Mouse (Mus musculus): ENCODE results near the gene Coq9. TPM values are rescaled to one million over a fixed set of nuclear protein-coding genes. Genes with fewer than 3 reads are reported as not detected.

Gene Coq9
- polyA plus RNA-seq, 1 experiment from 2014 or later, result 69.7 TPM

- H3K9ac ChIP-seq (ENCODE audit: low read length), result no peak overlapping the region
- ATAC-seq (ENCODE audit: low read depth), result peak; percentile 84
- H3K9me3 ChIP-seq (ENCODE audit: control insufficient read depth, low read length), result no peaks in the 10 kb centered on the region
- 0 out of 2 replicates have a peak overlapping the region, but pooled peaks have one; percentile 55 for H3K27ac ChIP-seq (ENCODE audit: low read length)
- no peak overlapping the region for H3K4me2 ChIP-seq (ENCODE audit: low read depth, low read length)
- H3K27me3 ChIP-seq (ENCODE audit: control insufficient read depth, insufficient read depth, low read depth, low read length), result no peaks in the 10 kb centered on the region
- H3K36me3 ChIP-seq (ENCODE audit: control insufficient read depth, insufficient read depth, low read length), result no peaks in the 10 kb centered on the region
- no peaks in the 10 kb centered on the region for H3K4me1 ChIP-seq (replicated peaks; ENCODE audit: control insufficient read depth, insufficient read depth, low read length)
- H3K4me3 ChIP-seq (ENCODE audit: low read length), result no peak overlapping the region
- 13% methylated on average over 2 of the region's 2 CpGs for WGBS
These were observed 54.8 kb downstream of the Coq9 start for GRCm38 (mm10) chr8:94892917-94893316.

- Histone ChIP-seq H3K4me1 (replicated peaks; ENCODE audit: control insufficient read depth, insufficient read depth, low read length) (peaks cover 23% of the 10 kb centered on the region), H3K27ac (ENCODE audit: low read length) (no peak overlapping the region), H3K36me3 (ENCODE audit: control insufficient read depth, insufficient read depth, low read length) (peaks cover 11% of the 10 kb centered on the region), H3K4me3 (ENCODE audit: low read length) (peak overlapping the region; percentile 30), H3K9ac (ENCODE audit: low read length) (peak overlapping the region; percentile 51), H3K4me2 (ENCODE audit: low read depth, low read length) (peak overlapping the region; percentile 60), H3K9me3 (ENCODE audit: control insufficient read depth, low read length) (no peaks in the 10 kb centered on the region), H3K27me3 (ENCODE audit: control insufficient read depth, insufficient read depth, low read depth, low read length) (no peaks in the 10 kb centered on the region)
- 10% methylated on average over 11 of the region's 11 CpGs for WGBS
- peak; percentile 62 for ATAC-seq (ENCODE audit: low read depth)
These were observed 61.1 kb downstream of the Coq9 start for GRCm38 (mm10) chr8:94899262-94899661.

- Histone ChIP-seq H3K4me2 (ENCODE audit: low read depth, low read length) (no peak overlapping the region; the same call in 1 of the 2 replicates), H3K27me3 (ENCODE audit: control insufficient read depth, insufficient read depth, low read depth, low read length) (no peaks in the 10 kb centered on the region), H3K9ac (ENCODE audit: low read length) (peak overlapping the region; percentile 39; the same call in 1 of the 2 replicates), H3K4me3 (ENCODE audit: low read length) (no peak overlapping the region), H3K4me1 (replicated peaks; ENCODE audit: control insufficient read depth, insufficient read depth, low read length) (peaks cover 36% of the 10 kb centered on the region), H3K9me3 (ENCODE audit: control insufficient read depth, low read length) (no peaks in the 10 kb centered on the region), H3K27ac (ENCODE audit: low read length) (peak overlapping the region; percentile 80), H3K36me3 (ENCODE audit: control insufficient read depth, insufficient read depth, low read length) (peaks cover 12% of the 10 kb centered on the region)
- WGBS, result 20% methylated on average over 6 of the region's 6 CpGs
- ATAC-seq (ENCODE audit: low read depth), result no peak
These were observed 62.5 kb downstream of the Coq9 start for GRCm38 (mm10) chr8:94900617-94901016.

GRCm38 (mm10) chr8:94901031-94901430 is 62.9 kb downstream of the Coq9 start:
- peak; percentile 21; the same call in 1 of the 2 replicates for ATAC-seq (ENCODE audit: low read depth)
- 8% methylated on average over 5 of the region's 5 CpGs for WGBS
- peaks cover 40% of the 10 kb centered on the region for H3K4me1 ChIP-seq (replicated peaks; ENCODE audit: control insufficient read depth, insufficient read depth, low read length)
- H3K9me3 ChIP-seq (ENCODE audit: control insufficient read depth, low read length), result no peaks in the 10 kb centered on the region
- peaks cover 16% of the 10 kb centered on the region for H3K36me3 ChIP-seq (ENCODE audit: control insufficient read depth, insufficient read depth, low read length)
- no peaks in the 10 kb centered on the region for H3K27me3 ChIP-seq (ENCODE audit: control insufficient read depth, insufficient read depth, low read depth, low read length)
- peak overlapping the region; percentile 39 for H3K9ac ChIP-seq (ENCODE audit: low read length)
- peak overlapping the region; percentile 80 for H3K27ac ChIP-seq (ENCODE audit: low read length)
- no peak overlapping the region for H3K4me3 ChIP-seq (ENCODE audit: low read length)
- H3K4me2 ChIP-seq (ENCODE audit: low read depth, low read length), result no peak overlapping the region; the same call in 1 of the 2 replicates

- Histone ChIP-seq H3K4me3 (ENCODE audit: low read length) (no peak overlapping the region), H3K36me3 (ENCODE audit: control insufficient read depth, insufficient read depth, low read length) (peaks cover 34% of the 10 kb centered on the region), H3K4me2 (ENCODE audit: low read depth, low read length) (no peak overlapping the region), H3K27ac (ENCODE audit: low read length) (no peak overlapping the region), H3K9me3 (ENCODE audit: control insufficient read depth, low read length) (no peaks in the 10 kb centered on the region), H3K9ac (ENCODE audit: low read length) (no peak overlapping the region), H3K4me1 (replicated peaks; ENCODE audit: control insufficient read depth, insufficient read depth, low read length) (peaks cover 41% of the 10 kb centered on the region), H3K27me3 (ENCODE audit: control insufficient read depth, insufficient read depth, low read depth, low read length) (no peaks in the 10 kb centered on the region)
- WGBS, result 65% methylated on average over 12 of the region's 12 CpGs
- ATAC-seq (ENCODE audit: low read depth), result no peak
These were observed 65.6 kb downstream of the Coq9 start for GRCm38 (mm10) chr8:94903709-94904108.

Other genes with a start within 250 kb of the Coq9 start
- gene Rspry1, start 236.4 kb upstream of the Coq9 start, polyA plus RNA-seq (2015; fragmentation: Nextera tagmentation; extraction: Ambion mirVana), result 32.7 and 35.5 TPM in 2 replicates
- gene Fam192a, start 236.3 kb upstream of the Coq9 start, polyA plus RNA-seq (2015; fragmentation: Nextera tagmentation; extraction: Ambion mirVana), result 50.8 and 52.9 TPM in 2 replicates
- gene Arl2bp, start 171.7 kb upstream of the Coq9 start, polyA plus RNA-seq (2015; fragmentation: Nextera tagmentation; extraction: Ambion mirVana), result 106 and 118 TPM in 2 replicates
- gene Pllp, start 142.0 kb upstream of the Coq9 start, polyA plus RNA-seq (2015; fragmentation: Nextera tagmentation; extraction: Ambion mirVana), result 3.6 TPM in 2 replicates
- gene Ccl22, start 92.7 kb upstream of the Coq9 start, polyA plus RNA-seq (2015; fragmentation: Nextera tagmentation; extraction: Ambion mirVana), result not detected in 2 replicates
- gene Cx3cl1, start 66.3 kb upstream of the Coq9 start, polyA plus RNA-seq (2015; fragmentation: Nextera tagmentation; extraction: Ambion mirVana), result 7.7 and 9.3 TPM in 2 replicates
- gene Ccl17, start 27.9 kb upstream of the Coq9 start, polyA plus RNA-seq (2015; fragmentation: Nextera tagmentation; extraction: Ambion mirVana), result 0.62 TPM in 1 of 2 replicates, not detected in the other
- 91.2 and 91.9 TPM in 2 replicates for gene Ciapin1, start within 50 bp of the Coq9 start, polyA plus RNA-seq (2015; fragmentation: Nextera tagmentation; extraction: Ambion mirVana)
- gene Polr2c, start 19.1 kb downstream of the Coq9 start, polyA plus RNA-seq (2015; fragmentation: Nextera tagmentation; extraction: Ambion mirVana), result 150 and 157 TPM in 2 replicates
- 49.4 and 49.7 TPM in 2 replicates for gene Dok4, start 38.0 kb downstream of the Coq9 start, polyA plus RNA-seq (2015; fragmentation: Nextera tagmentation; extraction: Ambion mirVana)
- 18.2 and 18.5 TPM in 2 replicates for gene Ccdc102a, start 79.8 kb downstream of the Coq9 start, polyA plus RNA-seq (2015; fragmentation: Nextera tagmentation; extraction: Ambion mirVana)
- 0.15 and 0.73 TPM in 2 replicates for gene Adgrg5, start 85.4 kb downstream of the Coq9 start, polyA plus RNA-seq (2015; fragmentation: Nextera tagmentation; extraction: Ambion mirVana)
- 39.8 and 42.9 TPM in 2 replicates for gene Adgrg1, start 136.4 kb downstream of the Coq9 start, polyA plus RNA-seq (2015; fragmentation: Nextera tagmentation; extraction: Ambion mirVana)
- gene Adgrg3, start 179.4 kb downstream of the Coq9 start, polyA plus RNA-seq (2015; fragmentation: Nextera tagmentation; extraction: Ambion mirVana), result 4.7 TPM in 2 replicates
- 1.5 and 2.7 TPM in 2 replicates for gene Drc7, start 216.8 kb downstream of the Coq9 start, polyA plus RNA-seq (2015; fragmentation: Nextera tagmentation; extraction: Ambion mirVana)
- 22.5 and 23.6 TPM in 2 replicates for gene Katnb1, start 242.9 kb downstream of the Coq9 start, polyA plus RNA-seq (2015; fragmentation: Nextera tagmentation; extraction: Ambion mirVana)